Mouse (Mus musculus): ENCODE results near the gene Tnfsf12.

- TF ChIP-seq POLR2A (IDR thresholded peaks at IDR 0.05; ENCODE audit: control insufficient read depth, extremely low read depth, insufficient read depth, low read length, poor library complexity) = no peak
- no peak for TF ChIP-seq CTCF (IDR thresholded peaks at IDR 0.05; ENCODE audit: borderline replicate concordance, control insufficient read depth, extremely low read depth, insufficient read depth, low read length, poor library complexity)
Observed at GRCm38 (mm10) chr11:69684128-69684745, 11.4 kb downstream of the Tnfsf12 start.
